Mouse (Mus musculus): ENCODE measurements around the gene Btbd6.

The Btbd6 gene

DNA sequence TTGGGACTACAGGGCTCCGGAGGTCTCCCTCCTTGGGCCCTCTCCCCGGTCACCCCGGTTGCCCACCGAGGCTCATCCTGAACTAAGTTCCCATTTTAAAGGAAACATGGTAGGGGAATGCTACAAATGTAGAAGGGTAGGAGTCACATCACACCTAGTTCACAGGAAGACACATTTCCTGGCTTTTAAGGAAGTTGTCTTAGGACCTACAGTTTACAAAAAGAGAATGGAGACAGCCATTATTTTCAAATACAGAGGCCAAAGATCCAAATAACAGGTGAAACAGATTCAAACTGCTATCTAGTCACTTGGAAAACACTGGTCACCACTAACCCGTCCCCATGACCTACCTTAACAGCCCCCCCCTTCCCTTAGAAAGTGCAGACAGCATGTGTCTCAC, 36.2 kb downstream of the Btbd6 start:
- DNase-seq = no peak

- no peak for DNase-seq
Observed at GRCm38 (mm10) chr12:113013021-113013491, 36.8 kb downstream of the Btbd6 start.

DNA sequence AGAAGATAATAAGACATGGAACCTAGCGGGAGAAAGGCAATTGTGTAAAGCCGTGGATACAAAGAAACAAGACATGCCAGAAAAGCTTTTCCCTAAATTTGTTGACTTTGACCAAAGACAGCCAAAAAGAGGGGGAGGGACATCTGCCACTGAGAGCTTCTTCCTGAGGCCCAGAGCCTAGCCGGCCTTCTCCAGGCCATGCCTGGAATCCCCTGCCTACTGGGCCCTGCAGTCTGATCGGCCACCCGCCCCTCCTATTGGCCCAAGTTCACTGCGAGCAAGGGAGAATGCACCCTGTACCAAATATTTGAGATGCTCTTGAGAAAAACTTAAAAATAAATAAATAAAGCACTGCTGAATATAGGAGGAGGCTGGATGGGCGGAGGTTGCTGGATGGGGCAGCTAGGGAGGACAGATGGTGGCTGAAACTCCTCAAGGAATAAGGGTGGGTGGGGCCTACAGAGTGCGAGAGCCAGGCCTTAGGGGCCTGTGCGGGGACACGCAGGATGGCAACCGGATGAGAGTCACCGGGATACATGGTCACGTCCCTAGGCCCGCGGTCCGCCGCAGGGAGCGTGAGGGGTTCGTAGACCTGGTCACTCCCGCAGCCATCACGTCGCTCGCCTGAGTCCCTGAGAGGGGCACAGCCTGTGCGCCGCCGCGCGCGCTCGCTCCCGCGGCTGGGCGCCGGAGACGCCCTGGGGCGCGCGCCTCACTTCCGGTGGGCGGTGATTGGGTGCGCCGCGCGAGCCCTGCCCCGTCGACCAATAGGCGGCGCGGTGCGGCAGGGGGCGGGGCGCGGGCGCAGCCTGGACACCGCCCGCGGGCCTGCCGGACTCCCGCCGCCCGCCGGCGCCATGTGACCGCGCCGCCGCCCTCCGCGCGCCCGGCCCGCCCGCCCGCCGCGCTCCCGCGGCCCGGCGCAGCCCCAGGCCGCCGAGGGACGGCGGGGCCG, 37.6 kb downstream of the Btbd6 start, which contains the start of gene Pacs2:
Gene Pacs2, plus strand, starts transcription at position 905 of the 955 bp plus-strand sequence.
- DNase-seq = peak; percentile 94 to 99

GRCm38 (mm10) chr12:113014561-113015556, 38.6 kb downstream of the Btbd6 start:
- peak; percentile 45 to 73 for DNase-seq

DNA sequence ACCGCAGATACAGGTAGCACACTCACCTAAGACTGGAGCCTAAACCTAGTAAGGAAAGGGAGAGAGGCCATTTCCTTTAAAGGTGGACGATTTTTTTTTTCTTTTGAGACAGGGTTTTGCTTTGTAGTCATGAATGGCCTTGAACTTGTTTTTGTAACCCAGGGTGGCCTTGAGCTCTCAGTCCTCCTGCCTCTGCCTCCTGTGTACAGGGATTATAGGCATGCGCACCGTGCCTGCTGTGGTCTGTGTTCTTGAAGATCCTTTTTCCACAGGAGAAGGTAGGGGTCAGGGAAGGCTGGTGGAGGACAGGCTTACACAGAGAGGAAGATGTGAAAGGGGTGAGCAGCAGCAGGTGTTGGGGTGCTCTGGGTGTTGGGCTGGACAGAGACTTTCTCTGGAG, 39.7 kb downstream of the Btbd6 start:
- DNase-seq = no peak

DNA sequence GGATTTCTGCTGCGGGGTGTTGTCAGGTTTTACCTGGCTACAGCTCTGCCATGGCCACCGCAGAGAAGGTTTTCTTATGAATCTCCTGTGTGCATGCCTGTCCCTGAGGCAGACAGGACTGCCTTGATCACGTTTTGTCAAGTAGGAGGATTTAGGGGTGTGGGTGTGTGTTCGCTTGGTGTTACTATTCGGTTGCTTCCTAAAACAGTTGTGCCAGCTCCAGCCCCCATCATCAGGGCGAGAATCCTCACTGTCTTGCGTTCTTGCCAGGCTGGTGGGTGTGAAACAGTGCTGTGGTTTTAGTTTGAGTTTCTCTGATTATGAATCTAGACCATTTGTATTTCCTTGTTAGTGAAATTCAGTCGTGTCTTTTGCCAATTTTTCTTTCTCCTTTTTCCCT, 40.7 kb downstream of the Btbd6 start:
- no peak for DNase-seq

DNA sequence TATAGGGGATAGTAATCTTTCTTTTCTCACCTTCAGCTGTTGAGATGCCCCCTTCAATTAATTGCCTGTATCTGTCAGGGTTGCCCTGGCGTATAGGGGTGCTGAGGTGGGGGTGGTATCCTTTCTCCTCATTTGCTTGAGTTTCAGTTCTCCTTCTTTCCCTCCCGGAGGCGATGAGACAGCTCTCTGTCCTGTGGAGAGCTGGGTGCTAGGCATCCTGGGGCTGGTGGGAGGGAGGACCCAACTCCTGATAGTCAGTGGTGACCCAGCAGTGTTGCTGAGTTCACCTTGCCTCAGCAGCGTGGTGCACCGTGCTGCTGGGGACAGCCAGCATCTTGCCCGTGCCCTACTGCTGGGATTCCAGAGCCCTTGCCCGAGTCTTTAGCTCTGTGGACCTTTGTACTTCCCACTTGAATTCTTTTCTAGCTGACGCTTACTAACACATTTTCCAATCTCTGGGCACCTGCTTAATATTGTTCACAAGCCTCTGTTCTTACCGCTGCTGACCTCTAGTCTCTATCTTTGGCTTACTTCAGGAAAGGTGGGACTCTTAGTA, 41.2 kb downstream of the Btbd6 start:
- DNase-seq = peak; percentile 52 to 57

DNA sequence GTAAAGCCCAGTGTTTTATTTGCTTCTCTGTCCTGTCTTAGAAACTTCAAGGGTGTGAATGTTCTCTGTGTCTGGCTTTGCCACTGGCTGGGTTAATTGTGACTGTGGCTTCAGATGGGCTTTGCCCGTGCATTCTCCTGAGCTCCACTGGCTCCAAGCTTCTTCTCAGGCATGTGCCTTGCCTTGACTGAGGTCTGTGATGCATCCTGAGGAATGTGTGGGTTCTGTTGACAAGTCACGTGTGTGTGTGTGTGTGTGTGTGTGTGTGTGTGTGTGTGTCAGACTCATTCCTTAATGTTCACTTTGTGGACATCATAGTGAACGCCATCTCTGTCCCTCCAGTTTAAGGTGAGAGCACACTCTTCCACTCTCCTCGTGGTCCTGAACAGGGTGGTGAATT, 42.5 kb downstream of the Btbd6 start:
- DNase-seq = no peak

GRCm38 (mm10) chr12:113021488-113021887, 45.2 kb downstream of the Btbd6 start:
- no peak for DNase-seq

GRCm38 (mm10) chr12:113023082-113023481, 46.8 kb downstream of the Btbd6 start:
- DNase-seq = no peak

DNA sequence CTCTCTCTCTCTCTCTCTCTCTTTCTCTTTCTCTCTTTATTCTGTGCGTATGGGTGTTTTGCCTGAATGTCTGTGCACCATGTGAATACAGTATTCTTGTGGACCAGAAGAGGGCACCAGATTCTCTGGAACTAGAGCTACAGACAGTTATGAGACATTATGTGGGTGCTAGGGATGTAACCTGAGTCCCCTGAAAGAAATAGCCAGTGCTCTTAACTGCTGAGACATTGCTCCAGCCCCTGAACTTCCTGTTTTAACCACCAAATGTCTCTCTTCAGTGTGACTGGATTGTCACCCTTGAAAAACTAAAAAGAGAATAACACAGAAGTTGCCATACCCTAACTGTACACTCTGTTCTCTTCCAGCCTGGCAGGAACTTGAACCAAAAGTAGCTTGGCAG, 50.3 kb downstream of the Btbd6 start:
- no peak for DNase-seq

DNA sequence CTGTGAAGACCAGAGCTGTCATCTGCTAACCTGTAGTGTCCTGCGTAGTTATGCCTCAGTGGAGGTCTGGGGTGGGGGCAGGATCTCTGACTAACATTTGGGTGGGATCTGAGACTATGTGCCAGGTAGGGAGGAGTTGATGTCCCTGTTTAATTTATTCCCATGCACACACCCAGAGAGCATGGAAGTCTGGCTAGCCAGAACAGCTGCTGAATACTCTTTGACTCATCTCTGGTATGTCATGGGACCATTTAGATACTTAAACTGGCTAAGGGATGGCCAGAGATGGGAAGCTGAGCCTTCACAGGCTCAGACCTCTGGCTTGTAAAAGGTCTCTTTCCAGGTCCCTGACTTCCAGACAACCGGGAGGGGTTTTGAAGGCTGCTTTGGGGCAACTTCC, 51.2 kb downstream of the Btbd6 start:
- DNase-seq = no peak

DNA sequence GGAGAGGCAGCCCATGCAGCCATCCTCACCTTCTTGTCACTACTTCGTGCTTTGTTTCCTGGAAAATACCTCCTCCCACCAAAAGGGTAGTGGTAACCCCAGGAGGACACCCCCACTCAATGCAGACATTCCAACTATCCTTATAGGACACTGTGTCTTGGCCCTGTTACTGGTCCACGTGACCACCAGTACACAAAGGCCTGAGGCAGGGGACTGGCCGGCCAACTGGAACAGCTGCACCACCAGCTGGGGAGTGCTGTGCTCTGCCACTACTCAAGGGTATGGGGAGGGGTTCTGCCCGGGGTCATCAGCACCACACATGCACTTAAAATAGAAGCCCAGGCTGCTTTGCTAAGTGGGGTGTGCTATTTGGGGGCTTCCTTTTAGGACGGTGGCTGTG, 51.8 kb downstream of the Btbd6 start:
- no peak for DNase-seq
